Mouse (Mus musculus) layer of hippocampus, adult 9-10 months (tissue): ENCODE measurements around the gene Podxl.

Source experiments
- DNase-seq: peaks from one replicate; pipeline ENCODE4 v3.0.0; 2022; ENCODE audit warnings: low spot score

Gene Podxl

GRCm38 (mm10) chr6:31523657-31524056 is 40.1 kb downstream of the Podxl start:
- no peak for DNase-seq

DNA sequence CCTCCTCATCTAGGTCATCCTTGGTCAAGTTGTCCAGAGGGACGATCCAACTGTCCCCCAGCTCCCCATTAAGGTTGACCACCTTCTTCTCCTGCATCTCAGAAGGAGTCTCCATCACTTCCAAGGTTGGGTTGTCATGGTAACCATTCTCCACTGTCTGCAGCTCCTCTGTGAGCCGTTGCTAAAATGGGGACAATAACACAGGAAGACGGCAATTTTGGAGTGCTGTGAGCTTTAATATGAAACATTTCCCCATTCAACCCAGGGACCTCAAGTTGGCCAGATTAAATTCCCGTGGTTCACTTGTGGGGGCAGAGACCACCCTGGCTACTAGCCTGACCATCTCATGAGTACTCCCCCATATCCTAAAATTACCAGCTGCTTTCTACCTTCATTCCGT is 40.7 kb downstream of the Podxl start:
- DNase-seq, result peak; percentile 38

- no peak for DNase-seq
These were observed 41.3 kb downstream of the Podxl start for GRCm38 (mm10) chr6:31522478-31522877.

DNA sequence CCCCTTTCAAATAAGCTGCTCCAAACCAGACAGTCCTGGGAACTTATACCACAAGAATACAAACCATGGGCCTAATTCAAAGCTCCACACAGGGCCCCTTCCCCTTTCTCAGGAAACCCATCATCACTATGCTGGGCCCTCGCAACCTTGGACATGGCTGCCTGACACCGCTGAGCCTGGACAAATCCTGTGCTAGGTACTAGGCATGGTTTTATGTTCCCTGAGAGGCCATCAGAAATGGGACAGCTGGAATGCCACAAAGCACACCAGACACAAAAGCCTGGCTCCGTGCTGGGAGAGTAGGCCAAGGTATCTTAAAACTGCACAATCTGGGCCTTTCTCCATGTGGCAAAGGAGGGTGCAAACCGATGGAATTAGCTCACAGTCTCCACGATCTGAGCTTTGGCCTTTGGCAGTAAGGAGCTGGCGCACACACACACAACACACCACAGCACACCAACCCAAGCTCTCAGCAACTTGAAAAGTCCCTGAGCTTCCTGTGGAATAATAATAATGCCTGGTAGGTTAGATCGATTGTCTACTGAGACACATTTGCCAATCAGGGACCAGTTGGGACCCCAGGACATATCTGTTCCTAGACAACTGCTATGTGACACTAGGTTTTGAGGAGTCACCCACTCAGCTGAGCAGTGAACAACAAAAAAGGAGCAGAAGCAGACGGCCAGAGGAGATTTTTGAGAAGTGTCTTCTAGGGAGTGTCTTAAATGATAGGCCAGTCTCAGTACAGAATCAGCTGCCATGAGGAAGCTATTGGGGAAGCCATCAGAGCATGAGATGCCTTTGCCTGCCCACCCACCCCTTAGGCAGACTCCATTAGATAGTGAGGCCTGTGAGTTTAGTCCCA is 42.1 kb downstream of the Podxl start:
- no peak for DNase-seq

GRCm38 (mm10) chr6:31520486-31521215 is 43.1 kb downstream of the Podxl start:
- no peak for DNase-seq

DNA sequence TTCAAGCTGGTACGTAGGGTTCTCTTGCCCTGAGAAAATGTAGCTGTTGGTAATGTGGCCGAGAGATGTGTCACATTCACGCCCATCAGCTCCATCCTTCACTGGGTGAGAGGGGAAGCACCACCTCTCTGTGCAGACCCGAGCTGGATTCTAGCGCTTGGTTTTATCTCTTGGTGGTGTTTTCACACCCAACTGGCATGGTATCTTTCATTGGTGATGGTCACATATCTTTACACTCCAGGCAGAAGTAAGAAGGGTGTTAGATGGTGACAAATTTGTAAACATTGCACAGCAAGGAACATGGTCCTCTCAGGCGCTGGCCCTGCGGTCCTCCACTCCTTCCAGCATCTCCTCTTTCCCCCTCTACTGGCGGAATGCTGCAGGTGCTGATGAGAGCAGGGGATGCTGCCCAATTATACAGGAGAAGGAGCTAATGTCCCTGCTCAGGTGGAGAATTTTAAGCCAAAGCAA is 44.7 kb downstream of the Podxl start:
- DNase-seq, result no peak

DNA sequence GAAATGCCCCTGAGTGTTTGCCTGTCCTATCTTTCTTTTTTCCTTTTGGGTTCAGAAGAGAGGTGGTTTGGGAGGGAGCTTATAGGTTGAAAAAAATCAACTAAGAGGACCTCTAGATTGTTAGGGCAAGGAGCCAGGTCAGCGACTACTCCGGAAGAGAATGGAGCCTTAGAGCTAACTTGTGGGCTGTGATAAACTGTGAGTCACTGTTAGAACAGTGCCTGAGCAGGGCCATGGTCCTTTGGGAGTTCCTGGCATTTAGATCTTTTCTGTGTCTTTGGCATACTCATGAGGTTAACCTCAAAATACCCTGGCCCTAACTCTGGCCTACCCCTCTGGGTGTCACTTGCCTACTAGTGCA is 45.5 kb downstream of the Podxl start:
- DNase-seq, result no peak

DNA sequence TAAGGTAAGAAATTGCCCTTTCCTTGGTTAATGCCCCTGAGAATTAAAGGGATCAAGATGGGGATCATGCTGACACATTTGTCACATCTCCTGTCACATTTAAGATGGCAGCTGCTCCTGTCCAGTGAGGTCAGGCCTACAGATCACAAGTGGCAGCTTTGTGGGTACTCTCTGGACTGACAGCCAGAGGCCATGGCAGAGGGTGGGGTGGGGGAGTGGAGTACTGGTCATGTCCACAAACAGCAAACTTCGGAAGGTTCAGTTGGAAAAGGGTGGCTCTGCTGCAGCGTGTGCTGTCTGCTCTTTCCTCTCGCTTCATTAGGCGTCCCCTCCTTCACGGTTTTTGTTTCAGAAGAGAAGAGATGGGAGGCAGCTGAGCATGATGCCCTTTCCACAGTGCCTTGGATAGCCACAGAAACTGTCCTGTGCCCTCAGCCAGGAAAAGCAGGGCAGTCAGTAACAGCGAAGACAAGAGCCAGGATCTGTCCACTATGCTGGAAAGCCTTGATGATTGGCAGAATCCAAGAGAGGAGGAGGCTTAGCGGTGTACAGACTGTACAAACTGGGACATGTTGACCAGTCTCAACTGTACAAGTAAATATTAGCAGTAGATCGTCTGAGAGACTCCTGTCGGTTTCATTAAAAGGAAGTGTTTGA is 46.0 kb downstream of the Podxl start:
- DNase-seq, result no peak

- DNase-seq, result no peak
These were observed 50.1 kb downstream of the Podxl start for GRCm38 (mm10) chr6:31513726-31514125.

DNA sequence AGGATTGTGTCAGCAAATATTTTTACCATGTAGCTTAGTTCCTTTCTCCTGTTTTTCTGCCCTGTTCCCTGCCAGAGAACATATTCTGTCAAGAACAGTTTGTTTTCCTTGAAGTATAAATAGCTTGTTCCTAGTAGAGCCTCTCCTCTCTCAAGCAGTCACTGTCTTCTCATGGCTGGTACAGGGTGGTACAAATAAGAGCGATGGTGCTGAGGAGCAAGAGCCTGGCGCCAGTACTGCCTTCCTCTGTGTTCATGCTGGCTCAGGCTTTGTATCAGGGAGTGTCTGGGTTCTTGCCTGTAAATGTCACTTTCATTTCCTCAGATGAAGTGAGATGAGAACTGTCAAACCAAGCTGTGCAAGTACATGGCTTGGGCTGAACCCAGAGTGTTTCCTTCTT is 61.2 kb downstream of the Podxl start:
- no peak for DNase-seq

DNA sequence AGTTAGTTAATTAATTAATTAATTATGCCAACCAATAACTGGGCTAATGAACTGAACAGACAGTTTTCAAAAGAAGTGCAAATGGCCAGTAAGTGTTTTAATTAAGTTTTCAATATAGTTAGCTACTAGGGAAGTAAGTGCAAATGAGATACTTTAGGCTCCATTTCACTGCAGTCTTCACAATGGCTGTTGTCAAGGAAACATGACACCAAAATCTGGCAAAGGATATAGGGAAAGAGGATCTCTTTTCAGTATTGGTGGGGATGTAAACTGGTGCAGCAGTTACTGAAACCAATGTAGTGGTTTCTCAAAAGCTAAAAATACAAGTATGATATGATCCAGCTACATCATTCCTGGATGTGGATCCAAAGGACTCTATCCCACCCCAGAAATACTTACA is 63.1 kb downstream of the Podxl start:
- no peak for DNase-seq

DNA sequence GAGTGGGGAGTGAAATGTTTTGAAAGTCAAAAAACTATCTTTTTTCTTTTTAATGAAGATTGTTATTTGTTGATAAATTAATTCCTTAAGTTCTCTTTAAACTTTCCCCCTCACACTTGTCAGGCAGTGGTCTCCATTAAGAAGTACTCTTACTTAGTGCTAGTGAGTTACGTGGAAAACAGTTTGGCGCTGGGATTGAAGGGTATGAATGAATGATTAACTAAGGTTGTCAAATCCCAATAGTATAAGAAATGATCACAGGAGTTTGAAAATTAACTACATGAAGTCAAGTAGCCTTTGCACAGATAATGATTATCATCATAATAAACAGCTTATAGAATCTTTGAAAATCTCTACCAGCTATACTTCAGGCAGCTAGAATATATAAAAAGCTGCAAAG is 63.5 kb downstream of the Podxl start:
- DNase-seq, result no peak

DNA sequence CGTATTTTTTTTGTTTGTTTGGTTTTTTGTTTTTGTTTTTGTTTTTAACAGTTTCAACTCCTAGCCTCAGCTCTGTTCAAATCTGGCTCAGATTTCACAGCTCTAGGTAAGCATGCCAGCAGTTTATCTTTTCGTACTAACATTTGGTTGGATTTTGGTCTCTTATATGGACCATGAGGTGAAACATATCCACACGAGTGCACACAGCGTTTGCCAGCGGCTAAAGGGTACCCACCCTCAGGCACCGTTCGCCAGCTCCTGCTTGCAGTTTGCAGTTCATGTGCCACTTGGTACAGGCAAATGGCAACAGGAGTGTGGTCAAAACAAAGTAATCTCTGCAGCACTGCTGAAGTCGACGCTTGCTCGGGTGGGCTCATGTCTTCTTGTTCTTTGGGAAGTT is 63.9 kb downstream of the Podxl start:
- DNase-seq, result no peak

GRCm38 (mm10) chr6:31496227-31496626 is 67.6 kb downstream of the Podxl start:
- no peak for DNase-seq

DNA sequence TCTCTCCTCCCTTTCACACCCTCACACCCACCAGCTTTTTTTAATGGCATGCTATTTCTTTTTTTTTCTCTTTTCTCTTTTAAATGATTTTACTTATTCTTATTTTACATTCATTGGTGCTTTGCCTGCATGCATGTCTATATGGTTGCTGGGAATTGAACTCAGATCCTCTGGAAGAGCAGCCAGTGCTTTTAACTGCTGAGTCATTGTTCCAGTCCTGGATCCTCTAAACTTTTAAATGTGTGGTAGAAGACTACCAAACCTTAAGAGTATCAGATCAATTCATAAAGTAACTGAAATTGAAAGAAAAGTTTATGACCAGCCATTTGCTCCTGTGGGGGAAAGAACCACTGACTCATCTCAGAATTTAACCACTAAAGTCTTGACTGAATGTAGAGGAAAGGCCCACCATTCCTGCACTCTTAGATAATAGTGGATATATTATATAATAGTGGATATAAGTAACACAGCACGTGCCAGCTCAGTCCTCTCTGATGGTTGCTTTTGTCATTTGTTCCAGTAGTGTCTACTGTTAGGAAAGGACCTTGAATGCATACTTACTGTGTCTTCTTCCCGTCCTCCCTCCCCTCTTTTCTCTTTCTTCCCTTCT is 68.6 kb downstream of the Podxl start:
- DNase-seq, result no peak

GRCm38 (mm10) chr6:31489950-31490349 is 73.8 kb downstream of the Podxl start:
- no peak for DNase-seq

GRCm38 (mm10) chr6:31486601-31487000 is 77.2 kb downstream of the Podxl start:
- DNase-seq, result no peak

DNA sequence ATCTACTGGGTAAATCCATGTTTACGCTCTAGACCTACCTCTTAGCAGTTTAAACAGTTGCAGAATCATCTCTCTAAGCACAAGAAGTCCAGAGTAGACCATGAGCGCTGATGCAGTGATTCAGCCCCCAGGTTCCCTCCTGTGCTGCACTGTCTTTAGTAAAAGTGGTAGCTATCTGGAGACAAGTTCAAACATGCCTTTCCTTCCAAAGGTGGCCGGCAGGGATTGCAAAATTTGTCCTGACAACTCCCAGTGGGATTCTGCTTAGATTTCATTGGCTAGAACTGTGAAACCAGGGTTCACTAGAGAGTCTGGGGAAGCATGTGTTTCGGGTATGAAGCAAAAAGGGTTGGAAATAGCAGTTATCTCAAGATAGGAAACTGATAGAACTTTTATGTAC is 83.8 kb downstream of the Podxl start:
- no peak for DNase-seq

GRCm38 (mm10) chr6:31478221-31478620 is 85.6 kb downstream of the Podxl start:
- no peak for DNase-seq
